Mouse (Mus musculus) small intestine, adult 2 months (tissue): ENCODE measurements around the gene Pgm3. TPM values are rescaled to one million over a fixed set of nuclear protein-coding genes. Genes with fewer than 3 reads are reported as not detected.

Experiments used
- H3K27ac ChIP-seq: fragments of 200-500 bp; 2 replicates; pipeline ENCODE4 v1.5.1; 2012; ENCODE audit warnings: low read depth, low read length, control low read depth, inconsistent platforms; ENCODE audit not compliant: insufficient read depth
- H3K27me3 ChIP-seq: fragments of 200-500 bp; 2 replicates; pipeline ENCODE4 v1.6.1; 2012; ENCODE audit warnings: mild to moderate bottlenecking, moderate library complexity, low read length, inconsistent platforms; ENCODE audit not compliant: control insufficient read depth, insufficient read depth
- H3K36me3 ChIP-seq: fragments of 200-500 bp; 2 replicates; pipeline ENCODE4 v1.6.1; 2012; ENCODE audit warnings: mild to moderate bottlenecking, low read length, control low read depth, inconsistent platforms; ENCODE audit not compliant: control insufficient read depth, insufficient read depth
- H3K4me1 ChIP-seq: fragments of 200-500 bp; 2 replicates; pipeline ENCODE4 v1.6.1; 2012; ENCODE audit warnings: low read length, inconsistent platforms, mixed read lengths; ENCODE audit not compliant: control insufficient read depth, insufficient read depth, insufficient read length
- H3K4me3 ChIP-seq: fragments of 200-500 bp; 2 replicates; pipeline ENCODE4 v1.5.1; 2012; ENCODE audit warnings: low read depth, mild to moderate bottlenecking, control low read depth, inconsistent platforms, low read length, moderate library complexity
- CTCF ChIP-seq: fragments of 200-500 bp; IDR thresholded peaks from 2 replicates; pipeline ENCODE4 v1.5.1; 2012; ENCODE audit warnings: low read depth, mild to moderate bottlenecking, control low read depth, inconsistent platforms, low read length, moderate library complexity, mixed read lengths; ENCODE audit not compliant: insufficient replicate concordance, insufficient read length; ENCODE audit errors: extremely low read depth
- POLR2A ChIP-seq: fragments of 200-500 bp; IDR thresholded peaks from 2 replicates; pipeline ENCODE4 v1.6.1; 2012; ENCODE audit warnings: low read depth, mild to moderate bottlenecking, control low read depth, inconsistent platforms, low read length, moderate library complexity
- WGBS: fragments of 180-500 bp; shearing (Covaris S2); methylation state at CpG from one replicate; pipeline ENCODE4 v1.1.7; 2018; 5-methylcytosine and 5-hydroxymethylcytosine counted together
- polyA plus RNA-seq: library from polyadenylated mRNA; depleted of rRNA; stranded (reverse); fragments of >200 nt; gene quantifications from 2 replicates; pipeline ENCODE4 v1.2.3, GENCODE M21; 2012

The Pgm3 gene
- polyA plus RNA-seq, 1 experiment = 6.4 TPM

DNA sequence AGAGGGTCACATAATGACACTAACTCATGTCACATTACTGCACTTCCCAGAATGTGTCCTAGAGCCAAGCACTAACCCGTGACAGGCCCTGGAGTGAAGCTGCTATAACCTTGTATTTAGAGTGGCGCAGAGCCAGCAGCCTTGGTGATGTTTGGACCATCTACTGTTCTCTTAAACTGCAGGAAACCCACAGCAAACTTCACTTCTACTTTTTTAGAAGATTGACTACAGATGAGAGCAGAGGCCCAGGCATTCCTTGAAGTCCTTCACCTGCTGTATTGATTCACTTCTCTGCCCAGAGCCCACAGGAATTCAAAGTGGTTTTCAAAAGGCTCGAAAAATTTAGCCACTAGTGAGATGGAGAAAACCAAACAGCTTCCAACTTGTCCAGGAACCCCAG is 11.1 kb downstream of the Pgm3 start:
- Histone ChIP-seq H3K4me3 (no peak overlapping the region), H3K4me1 (no peaks in the 10 kb centered on the region), H3K36me3 (peaks cover 77% of the 10 kb centered on the region), H3K27me3 (no peaks in the 10 kb centered on the region), H3K27ac (no peak overlapping the region)
- no peak for TF ChIP-seq POLR2A
- no peak for TF ChIP-seq CTCF
- 73% methylated on average over 3 of the region's 3 CpGs for WGBS

DNA sequence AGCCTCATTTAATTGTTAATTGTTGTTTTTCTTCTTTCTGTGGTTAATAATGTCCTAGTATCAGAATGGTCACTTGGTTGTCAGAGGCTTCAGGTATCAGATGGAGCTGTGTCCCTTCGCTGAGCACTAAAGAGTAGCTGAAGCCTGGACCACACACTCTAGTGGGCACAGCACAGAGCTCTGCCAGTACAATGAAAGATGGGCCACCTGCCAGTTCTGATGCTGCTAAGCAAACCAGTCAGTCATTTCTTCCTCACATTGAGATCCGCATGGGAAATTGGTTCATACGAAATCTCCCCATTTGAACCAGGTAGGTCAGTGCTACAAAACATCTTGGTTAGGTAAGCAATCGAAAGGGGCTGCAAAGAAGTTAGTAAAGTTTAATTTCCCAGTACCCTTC is 17.0 kb downstream of the Pgm3 start:
- H3K4me3 ChIP-seq = no peak overlapping the region
- no peaks in the 10 kb centered on the region for H3K27me3 ChIP-seq
- H3K27ac ChIP-seq = no peak overlapping the region
- WGBS = 89% methylated on average over 4 of the region's 4 CpGs
- H3K4me1 ChIP-seq = no peaks in the 10 kb centered on the region
- peaks cover 64% of the 10 kb centered on the region for H3K36me3 ChIP-seq
- no peak for TF ChIP-seq CTCF
- TF ChIP-seq POLR2A = no peak

DNA sequence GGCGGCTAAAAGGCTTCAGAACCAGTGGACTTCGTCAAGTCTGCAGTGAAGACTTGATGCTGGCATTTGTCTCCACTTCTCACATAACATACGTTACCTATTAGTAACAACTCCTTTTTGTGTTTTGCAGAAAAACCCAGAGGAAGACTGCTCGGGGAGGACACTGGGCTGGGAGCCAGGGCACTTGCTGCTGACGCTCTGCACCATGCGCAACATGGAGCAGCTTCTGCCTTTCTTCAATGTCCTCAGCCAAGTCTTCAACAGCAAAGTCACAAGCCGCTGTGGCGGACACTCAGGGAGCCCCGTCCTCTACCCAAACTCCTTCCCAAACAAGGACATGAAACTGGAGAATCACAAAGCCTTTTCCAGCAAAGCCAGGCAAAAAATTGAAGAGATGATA is 17.8 kb downstream of the Pgm3 start:
- Histone ChIP-seq H3K4me1 (no peaks in the 10 kb centered on the region), H3K27me3 (no peaks in the 10 kb centered on the region), H3K4me3 (no peak overlapping the region), H3K36me3 (peaks cover 62% of the 10 kb centered on the region), H3K27ac (no peak overlapping the region)
- 87% methylated on average over 9 of the region's 9 CpGs for WGBS
- TF ChIP-seq CTCF (no peak), POLR2A (no peak)

- TF ChIP-seq CTCF (no peak), POLR2A (no peak)
- no peak overlapping the region for H3K4me3 ChIP-seq
- H3K4me1 ChIP-seq = no peaks in the 10 kb centered on the region
- no peak overlapping the region for H3K27ac ChIP-seq
- WGBS = 94% methylated on average over 3 of the region's 3 CpGs
- H3K27me3 ChIP-seq = no peaks in the 10 kb centered on the region
- peaks cover 57% of the 10 kb centered on the region for H3K36me3 ChIP-seq
Measured at GRCm38 (mm10) chr9:86550717-86551116, 20.9 kb downstream of the Pgm3 start.

DNA sequence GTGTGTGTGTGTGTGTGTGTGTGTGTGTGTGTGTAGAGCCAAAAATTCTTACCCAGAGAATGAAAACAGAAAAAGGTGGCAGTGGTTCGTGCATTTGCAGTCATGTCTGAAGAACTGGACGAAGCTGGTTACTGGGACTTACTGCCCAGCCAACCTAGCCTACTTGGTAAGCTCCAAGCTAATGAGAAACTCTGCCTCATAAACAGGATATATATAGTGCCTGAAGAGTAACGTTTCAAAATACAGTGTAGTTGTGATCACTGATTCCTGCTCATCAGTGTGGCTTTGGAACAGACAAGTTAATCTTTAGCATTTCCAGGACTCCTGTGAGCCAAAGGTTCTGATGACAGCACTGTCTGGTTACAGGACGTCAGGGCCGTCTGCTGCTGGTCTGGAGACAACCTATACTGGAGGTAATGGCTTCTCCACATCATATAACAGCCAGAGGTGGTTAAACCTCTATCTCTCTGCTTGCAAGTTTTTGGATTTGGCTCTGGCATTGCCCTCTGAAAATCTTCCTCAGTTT is 21.9 kb downstream of the Pgm3 start:
- no peak for TF ChIP-seq CTCF
- TF ChIP-seq POLR2A = no peak
- H3K27me3 ChIP-seq = no peaks in the 10 kb centered on the region
- H3K36me3 ChIP-seq = peaks cover 58% of the 10 kb centered on the region
- H3K27ac ChIP-seq = no peak overlapping the region
- no peak overlapping the region for H3K4me3 ChIP-seq
- 87% methylated on average over 5 of the region's 5 CpGs for WGBS
- H3K4me1 ChIP-seq = no peaks in the 10 kb centered on the region

DNA sequence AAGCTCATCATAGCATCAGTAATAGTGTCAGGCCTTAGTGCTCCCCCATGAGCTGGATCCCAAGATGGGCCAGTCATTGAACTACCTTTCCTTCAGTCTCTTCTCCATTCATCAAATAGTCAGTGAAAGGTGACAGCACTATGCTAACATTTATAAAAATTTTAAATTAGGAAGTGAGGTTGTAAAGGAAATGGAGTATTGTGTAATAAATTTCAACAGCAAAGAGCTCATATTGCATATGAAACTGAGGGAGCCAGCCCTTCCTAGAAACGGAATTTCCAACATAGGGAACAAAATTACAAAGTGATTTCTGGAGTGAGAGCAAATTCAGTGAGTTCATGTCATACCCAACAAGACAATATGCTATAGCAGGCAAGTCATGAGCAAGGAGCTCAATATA is 27.1 kb downstream of the Pgm3 start:
- no peaks in the 10 kb centered on the region for H3K27me3 ChIP-seq
- no peak for TF ChIP-seq CTCF
- TF ChIP-seq POLR2A = no peak
- no peak overlapping the region for H3K4me3 ChIP-seq
- H3K27ac ChIP-seq = no peak overlapping the region
- WGBS = 73% methylated on average over 1 of the region's 1 CpGs
- peaks cover 52% of the 10 kb centered on the region for H3K36me3 ChIP-seq
- no peaks in the 10 kb centered on the region for H3K4me1 ChIP-seq

GRCm38 (mm10) chr9:86543451-86543850 is 28.2 kb downstream of the Pgm3 start:
- Histone ChIP-seq H3K27ac (no peak overlapping the region), H3K27me3 (no peaks in the 10 kb centered on the region), H3K4me3 (no peak overlapping the region), H3K4me1 (no peaks in the 10 kb centered on the region), H3K36me3 (peaks cover 44% of the 10 kb centered on the region)
- TF ChIP-seq POLR2A (no peak), CTCF (no peak)
- WGBS = 97% methylated on average over 3 of the region's 3 CpGs
